Mouse (Mus musculus) left cerebral cortex, adult 9 months (tissue): Measurements from ENCODE around the gene Plekhf1.

Experiments
- DNase-seq, 2 experiments: peaks; one replicate each; pipeline ENCODE4 v3.0.0; 2022; ENCODE audit warnings: low spot score in 2 of 2

Gene Plekhf1

DNA sequence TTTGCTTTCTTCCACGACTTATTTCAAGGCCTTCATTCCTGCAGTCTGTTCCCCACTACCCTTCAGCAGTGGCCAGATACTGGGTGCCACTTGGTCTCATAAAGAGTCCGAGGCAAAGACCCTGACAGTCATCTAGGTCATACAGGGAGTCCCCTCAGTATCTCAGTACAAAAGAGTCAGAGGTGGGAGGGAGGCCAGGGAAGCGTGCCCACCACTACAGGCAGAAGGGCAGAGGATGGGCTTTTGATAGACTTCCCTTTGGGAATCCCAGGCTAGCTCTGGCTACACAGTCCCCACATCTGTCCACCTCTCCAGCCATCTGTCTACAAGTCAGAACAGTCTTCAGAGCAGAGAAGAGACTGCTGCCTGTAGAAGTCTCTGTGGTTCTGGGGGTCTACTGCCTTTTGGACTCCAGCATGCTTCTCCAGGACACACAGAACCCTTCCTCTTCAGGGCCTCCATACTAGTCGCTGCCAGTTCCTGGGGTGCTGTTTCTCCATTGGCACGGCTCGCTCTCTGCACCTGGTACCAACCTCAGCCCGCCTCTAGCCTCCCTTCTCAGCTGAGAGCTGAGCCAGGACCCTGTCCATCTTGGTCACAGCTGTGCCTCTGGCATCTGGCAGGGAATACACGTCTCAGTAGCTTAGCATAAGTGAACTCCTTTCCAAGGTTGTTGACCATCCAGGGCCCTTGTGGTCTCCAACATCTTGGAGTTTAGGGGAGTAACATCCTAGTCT is 9.0 kb downstream of the Plekhf1 start:
- DNase-seq = no peak

DNA sequence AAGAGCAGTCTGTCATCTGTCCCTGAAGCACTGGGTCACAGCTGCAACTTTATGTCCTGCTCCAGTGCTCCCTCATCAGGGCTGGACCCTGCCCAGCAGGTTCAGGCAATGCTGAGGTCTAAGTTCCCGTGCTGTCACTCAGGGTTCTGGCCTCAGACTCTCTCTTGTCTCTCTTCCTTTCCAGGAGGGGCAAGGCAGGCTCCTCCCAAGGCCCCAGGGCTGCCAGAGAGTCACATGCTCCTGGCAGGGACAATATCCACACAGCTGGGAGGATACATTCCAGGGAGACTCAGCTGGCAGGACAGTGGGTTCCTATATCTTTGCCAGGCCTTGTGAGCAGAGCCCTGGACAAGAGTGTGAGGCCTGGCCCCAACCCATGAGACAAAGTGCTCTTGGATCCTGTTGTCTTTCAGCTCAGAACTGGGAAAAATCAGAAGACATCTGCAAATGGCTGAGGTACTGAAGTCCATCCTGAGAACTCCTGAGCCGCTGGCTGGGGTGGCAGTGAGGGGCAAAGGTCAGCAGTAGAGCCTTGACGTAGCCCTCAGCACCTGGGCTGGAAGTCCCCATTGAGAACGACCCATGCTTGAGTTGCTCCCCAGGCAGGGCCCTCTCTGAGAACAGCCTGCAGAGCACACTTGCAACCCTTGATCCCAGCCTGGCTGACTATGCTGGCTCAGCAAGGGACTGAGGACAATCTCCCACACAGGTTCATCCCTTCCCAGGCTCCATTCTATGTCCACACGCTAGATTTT is 10.2 kb downstream of the Plekhf1 start:
- DNase-seq = peak; percentile 54 to 75

DNA sequence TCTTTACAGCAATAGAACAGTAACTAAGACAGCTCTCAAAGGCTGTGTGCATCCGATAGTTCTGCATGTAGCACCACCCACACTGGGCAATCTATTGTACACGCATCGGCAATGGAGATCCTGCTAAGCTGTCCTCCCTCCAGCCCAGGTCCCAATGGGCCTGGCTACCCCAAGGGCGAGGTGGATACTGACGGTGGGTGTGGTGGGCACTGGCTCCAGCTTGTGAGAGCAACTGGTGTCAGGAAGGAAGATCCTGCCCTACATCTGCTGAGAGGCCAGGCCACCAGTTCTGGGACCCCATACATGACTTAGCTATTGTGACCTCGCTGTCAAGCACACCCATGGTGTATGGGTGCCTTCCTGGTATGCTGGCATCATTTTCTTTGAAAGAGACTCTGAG is 12.1 kb downstream of the Plekhf1 start:
- no peak for DNase-seq

DNA sequence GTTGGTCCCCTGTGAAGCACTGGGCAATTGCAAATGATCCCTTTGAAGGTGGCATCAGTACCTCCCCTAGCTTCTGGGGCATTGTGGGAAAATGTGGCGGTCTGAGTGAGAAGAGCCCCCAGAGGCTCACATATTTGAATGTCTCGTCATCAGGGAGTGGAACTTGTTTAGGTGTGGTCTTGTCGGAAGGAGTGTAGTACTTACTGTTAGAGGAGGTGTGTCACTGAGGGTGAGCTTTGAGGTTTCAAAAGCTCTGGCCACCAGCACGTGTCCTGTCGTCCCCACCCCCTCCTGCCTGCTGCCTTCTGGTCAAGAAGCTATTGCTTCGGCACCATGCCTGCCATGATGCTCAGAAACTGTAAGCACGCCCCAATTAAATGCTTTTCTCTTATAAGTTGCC is 12.5 kb downstream of the Plekhf1 start:
- no peak for DNase-seq

DNA sequence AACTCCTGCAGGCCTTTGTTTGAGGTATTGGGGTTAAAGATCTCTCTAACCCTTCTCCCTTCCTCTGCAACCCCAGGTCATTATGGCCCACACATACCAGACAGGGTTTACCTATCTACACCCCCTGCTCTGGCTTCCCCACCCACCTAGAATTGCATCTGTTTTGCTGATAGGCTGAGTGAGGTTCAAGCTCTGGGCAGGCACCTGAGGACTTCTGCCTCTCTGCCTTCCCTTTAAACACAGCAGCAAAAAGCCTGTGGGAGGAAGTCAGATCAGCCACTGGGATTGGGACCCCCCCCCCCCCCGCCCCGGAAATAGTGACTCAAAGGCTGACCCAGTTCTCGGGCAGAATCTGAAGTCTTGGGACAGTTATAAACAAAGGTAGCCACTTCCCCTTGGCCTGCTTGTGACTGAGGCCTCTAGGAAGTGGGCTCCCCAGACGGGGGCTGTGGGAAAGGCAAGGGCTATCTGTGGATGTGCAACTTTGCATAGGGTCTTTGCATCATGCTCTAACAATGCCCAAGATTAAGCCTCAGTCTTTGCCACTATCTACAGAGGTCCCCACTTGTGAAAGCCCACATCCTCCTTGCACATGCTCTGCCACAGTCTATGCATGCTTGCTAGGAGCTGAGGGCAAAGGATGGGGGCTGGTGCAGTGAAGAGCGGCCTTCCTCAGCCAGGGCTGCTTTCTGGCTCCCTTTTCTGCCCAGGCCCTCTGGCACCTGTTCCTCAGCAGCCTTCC is 13.2 kb downstream of the Plekhf1 start:
- no peak for DNase-seq

DNA sequence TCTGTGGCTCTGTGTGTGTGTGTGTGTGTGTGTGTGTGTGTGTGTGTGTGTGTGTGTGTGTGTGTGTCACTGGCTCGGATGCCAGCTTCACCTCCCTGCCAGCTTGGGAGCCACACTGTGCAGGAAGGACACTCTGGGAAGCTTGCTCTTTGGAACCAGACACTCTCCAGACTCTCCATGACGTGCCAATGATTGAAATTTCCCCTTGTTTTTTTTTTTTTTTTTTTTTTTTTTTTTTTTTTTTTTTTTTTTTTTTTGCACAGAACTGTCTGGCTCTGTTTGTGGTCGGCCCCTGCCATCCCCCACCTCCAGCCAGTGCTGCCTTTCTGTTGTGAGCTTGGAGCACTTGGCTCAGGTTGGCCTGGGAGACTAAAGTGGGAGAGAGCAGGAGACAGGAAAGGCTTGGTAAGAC is 15.2 kb downstream of the Plekhf1 start:
- no peak for DNase-seq

DNA sequence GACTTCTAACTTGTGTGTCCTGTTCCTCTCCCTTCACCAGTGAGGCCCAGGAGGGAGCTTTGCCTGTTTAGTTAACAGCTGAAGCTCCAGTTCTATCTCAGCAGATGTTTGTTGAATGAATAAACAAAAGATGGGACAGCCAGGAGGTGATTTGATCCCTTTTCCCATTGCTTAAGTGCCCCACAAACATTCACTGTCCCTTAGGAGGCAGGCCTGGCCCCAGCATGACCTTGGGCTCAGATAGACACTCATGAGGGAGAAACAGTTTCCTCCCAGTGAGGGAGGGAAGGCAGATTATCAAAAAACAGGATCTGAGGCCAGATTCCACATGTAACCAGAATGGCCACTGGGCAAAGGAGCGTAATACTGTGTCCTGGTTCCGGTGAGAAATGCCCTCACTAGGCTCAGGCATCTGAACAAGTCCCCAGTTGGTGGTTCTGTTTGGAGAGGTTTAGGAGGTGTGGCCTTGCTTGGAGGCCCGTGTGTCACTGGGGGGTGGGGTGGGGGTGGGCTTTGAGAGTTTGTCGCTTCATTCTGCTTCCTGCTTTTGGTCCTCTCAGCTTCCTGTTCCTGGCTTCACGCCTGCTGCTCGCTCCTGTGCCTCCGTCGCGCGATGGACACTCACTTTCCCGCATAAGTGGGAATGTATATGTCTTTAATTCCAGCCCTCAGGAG is 18.2 kb downstream of the Plekhf1 start:
- no peak for DNase-seq

DNA sequence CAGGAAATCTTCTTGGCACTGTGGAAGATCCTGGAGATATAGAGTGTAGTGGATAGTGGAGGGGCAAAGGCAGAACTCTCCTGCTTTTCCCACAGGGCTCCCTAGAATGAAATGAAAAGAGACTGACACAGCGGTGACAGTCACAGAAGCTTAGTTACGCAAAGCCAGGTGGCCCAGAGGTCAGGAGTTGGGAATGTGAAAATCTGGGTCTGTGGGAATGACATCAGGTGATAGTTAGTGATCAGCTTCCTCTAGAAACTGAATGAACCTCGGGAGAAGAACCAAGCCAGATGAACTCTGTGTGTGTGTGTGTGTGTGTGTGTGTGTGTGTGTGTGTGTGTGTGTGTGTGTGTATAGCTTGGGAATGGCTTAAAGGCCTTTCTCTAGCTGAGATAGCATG is 18.8 kb downstream of the Plekhf1 start:
- no peak for DNase-seq

DNA sequence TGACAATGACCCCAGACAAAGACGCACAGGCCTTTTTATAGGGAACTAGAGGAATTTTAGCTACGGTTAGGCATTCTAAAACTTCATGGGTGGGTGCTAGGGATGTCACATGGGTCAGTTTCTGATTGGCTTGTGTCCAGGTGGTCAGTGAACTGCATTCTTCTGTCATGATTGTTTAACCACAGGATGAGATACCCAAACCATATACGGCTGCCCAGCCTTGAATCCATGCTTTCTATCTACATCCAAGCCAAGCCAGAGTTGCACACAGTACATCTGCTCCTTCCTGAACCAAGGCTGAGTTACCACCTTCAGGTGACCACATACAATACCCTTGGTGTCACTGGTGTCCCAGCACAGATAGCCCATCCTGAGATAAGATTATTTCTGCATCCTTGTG is 21.3 kb downstream of the Plekhf1 start:
- DNase-seq = no peak

DNA sequence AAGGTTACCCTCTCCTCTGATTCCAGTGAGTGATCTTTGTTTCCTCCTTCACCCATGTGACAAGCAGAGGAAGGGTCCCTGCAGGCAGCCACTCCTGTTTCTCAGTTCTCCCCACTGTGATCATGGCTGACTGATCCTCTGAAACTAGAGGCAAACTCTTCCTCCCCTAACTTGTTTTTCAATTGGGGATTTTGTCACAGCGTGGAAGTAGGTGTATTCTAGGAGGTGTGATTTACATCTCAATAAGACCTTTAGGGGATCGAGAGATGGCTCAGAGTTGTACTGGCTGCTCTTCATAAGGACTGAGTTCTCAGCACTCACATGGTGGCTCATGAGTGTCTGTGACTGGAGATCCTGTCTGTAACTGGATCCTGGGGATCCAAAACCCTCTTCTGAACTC is 22.0 kb downstream of the Plekhf1 start:
- DNase-seq = no peak

DNA sequence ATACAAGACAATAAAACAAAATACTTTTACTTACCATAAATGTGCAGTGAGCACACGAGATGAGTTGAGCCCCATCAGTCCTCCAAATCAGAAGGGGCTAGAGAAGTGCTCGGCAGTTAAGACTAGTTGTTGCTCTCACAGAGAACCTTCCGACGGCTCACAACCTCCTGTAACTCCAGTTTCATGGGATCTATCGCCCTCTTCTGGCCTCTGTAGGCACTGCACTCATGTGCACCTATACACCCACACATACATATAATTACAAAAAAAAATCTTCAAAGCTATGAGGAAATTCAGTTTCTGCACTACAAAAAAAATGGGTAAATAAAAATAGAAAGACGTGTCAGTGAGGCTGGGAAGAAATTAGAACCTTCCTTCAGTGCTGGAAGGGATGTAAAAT is 23.5 kb downstream of the Plekhf1 start:
- no peak for DNase-seq

DNA sequence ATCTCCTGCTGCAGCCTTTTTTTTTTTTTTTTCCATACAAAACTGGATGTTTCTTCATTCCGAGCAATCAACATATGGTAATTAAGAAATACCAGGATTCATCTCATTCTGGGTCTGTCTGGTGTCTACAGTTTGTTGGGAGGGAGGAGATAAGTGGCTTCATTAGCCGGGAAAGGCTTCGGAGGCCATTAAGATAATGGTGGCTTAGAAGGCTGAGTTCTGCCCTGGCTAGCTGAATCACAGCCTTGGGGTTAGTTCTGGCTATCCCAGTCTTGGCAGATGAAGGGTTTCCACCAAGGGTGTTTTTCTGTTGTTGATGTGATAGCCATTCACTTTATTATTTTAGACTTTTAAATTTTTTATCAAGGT is 26.5 kb downstream of the Plekhf1 start:
- no peak for DNase-seq

DNA sequence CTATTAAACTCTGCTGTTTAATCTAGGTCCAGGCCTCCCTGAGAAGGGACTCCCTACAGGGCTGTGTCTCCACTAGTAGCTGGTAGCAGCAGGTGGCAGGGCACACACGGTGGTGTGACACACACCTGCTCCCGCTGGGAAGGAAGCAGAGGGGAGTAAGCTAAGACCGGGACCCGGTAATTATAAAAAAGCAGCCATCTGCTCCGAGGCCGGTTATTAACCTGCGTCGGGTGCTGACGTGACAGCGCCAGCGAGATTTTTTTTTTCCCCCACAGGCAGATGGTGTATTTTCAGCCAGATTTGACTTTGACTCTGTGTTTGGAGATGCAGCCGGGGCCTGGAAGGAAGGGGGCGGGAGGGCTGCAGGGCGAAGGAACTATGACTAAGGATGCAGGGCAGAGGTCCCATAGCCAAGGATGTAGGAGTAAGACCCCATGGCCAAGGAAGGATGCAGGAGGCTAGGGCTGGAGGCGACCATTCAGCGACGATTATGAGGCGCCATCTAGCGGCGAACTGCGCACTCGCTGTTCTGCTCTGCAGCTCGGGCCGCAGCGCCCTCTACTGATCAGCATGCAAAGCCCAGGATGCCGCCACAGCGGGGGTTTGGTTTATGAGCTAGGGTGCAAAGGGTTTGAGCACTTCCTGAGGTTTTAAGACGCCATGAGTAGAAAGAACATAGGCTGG is 27.1 kb downstream of the Plekhf1 start:
- peak; percentile 47 to 89 for DNase-seq

DNA sequence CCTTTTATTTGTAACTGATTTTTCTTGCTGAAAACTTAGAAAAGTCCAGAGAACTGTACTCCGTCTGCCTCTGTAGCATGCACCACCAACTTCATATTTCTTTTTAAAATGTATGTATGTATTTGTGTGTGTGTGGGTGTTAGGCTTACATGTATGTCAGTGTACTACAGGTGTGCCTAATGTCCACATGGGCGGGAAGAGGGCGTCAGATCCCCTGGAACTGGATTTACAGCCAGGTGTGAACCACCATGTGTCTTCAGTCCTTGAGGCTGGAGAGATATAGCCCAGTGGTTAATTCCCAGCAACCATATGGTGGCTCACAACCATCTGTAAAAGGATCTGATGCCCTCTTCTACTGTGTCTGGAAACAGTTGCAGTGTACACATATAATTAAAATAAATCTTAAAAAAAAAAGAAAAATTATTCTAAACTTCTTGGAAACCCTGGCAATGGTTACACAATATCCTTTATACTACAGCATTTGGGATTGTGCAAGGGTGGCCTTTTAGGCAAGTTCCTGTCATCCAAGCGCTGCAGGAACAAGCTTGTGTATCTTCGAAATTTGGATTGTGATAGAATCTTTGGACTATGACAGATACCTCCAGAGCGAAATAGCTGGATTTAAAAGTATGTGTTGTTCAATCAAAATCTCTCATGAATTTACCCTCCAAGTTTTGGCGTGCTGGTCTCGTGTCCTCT is 27.8 kb downstream of the Plekhf1 start:
- DNase-seq = no peak

DNA sequence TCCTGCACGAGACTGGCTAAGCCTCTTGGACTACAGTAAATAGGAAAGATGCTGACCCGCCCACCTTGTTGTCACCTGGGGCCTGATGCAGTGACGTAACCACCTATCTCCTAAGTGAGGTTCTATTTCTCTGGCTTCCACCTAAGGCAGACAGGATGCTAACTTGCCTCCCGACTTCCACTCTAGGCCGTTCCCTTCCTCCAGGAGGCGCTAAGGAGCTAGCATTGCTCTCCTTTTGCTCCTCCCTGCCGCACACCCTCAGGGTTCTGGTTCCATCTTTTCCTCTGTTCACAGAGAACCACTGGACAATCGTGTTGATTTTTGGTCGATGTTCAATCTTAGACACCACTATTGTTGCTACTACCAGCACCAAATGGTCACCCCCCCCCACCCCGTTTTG is 36.2 kb downstream of the Plekhf1 start:
- no peak for DNase-seq

DNA sequence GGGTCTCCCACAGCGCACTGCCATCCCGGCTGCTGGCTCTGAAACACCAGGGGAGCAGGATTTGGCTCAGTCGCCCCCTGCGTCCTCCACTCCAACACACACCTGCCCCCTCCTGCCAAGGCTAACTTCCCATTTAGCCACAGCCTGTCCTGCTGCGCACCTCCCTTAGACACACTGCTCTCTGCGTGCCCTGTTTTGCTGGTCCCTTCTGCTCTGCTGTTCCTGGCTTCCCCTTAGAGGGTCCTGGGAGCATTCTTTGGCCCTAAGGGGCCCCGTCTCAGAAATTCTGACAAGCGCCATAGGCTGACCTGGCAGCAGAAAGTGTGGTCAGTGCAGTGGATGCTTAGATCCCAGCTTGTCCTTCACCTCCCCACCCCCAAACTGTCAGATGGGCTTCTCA is 36.7 kb downstream of the Plekhf1 start:
- DNase-seq = no peak

DNA sequence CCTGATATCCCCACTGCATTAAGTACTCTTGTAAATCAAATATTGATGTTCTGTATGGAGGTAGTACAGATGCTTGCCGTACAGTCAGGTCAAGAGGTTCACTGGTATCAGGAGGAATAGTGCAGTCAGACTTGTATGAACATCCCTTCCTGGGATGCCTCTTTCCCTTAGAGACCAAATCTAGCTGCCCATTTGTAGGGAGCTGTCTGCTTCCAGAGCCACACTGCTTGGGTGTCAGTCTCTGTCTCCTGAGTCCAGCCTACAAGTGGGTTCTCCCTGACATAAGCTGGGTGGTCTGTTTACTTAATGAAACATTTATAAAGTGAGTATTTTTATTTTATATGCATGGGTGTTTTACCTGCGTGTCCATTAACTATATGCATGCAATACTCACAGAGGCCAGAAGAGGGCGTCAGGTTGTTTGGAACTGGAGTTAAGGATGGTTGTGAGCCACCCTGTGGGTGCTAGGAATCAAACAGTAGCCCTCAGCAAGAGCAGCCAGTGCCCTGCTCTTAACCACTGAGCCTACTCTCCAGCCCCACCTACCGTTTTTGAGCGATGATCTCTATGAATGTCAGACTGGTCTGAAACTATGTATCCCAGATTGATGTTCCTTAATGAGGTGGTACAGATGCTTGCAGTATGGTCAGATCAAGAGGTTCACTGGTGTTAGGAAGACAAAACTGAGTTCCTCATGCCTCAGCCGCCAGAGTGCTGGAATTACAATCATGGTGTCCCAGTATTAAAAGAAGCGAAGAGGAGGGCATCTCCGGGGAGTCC is 37.6 kb downstream of the Plekhf1 start:
- DNase-seq = no peak

DNA sequence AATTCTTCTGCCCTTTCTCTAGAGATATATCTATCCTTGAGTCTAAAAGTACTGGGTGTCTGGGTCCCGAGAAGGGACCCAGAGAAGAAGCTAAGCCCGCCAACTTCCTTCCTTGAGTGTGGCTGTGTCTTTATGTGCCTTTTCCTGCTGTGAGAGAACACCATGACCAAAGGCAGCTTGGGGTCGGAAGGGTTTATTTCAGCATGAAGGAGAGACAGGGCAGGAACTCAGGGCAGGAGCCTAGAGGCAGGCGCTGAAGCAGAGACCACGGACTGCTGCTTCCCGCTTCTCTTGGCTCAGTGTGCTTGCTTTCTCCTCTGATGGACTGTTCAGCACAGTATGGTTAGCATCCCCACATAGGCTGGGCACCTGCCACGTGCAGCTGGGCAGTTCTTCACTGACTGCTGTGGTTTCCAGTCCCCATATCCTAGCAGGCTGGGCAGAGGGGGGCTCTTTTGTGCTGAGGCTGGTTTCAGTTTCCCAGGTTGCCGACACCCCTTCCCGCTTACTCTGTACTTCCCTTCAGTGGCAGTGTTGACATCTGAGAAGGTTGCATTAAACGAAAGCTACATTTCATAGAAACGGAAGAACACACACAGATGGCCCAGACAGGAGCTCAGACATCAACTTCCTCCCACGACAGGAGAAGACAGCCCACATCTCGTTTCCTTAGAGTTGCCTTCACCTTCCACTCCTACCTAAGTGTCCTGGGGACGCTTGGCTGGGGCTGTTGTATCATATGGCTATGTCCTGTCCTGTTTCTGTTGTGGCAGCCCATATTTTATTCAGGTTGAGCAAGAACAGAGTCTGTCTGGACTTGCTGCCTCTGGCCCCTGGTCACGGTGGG is 38.5 kb downstream of the Plekhf1 start:
- DNase-seq = peak in 1 of 2 experiments; percentile 52
